Mouse (Mus musculus) left cerebral cortex, postnatal 4 days (tissue): ENCODE measurements around the gene Mapk11. TPM values are rescaled to one million over a fixed set of nuclear protein-coding genes. Genes with fewer than 3 reads are reported as not detected.

ENCODE experiments used
- DNase-seq: peaks from one replicate; pipeline ENCODE4 v3.0.0-alpha.2; 2022
- intact Hi-C: fragments of 180-260 bp; cut with DNase I; formaldehyde crosslinking; loops from one replicate; pipeline ENCODE4 v1.15.1; 2025
- total RNA-seq, 2 experiments: library from RNA; stranded (reverse); gene quantifications; 2 replicates each; pipeline ENCODE4 v1.2.3; 2021

Gene Mapk11
- 10 to 100 TPM; 34.4 to 36.6 TPM for total RNA-seq

- intact Hi-C loops, result no loop called here
- peak; percentile 65 for DNase-seq
These were observed at the start of gene Mapk11 for GRCm38 (mm10) chr15:89149271-89150040. Mapk11 (minus strand) TSS chr15:89149628.

DNA sequence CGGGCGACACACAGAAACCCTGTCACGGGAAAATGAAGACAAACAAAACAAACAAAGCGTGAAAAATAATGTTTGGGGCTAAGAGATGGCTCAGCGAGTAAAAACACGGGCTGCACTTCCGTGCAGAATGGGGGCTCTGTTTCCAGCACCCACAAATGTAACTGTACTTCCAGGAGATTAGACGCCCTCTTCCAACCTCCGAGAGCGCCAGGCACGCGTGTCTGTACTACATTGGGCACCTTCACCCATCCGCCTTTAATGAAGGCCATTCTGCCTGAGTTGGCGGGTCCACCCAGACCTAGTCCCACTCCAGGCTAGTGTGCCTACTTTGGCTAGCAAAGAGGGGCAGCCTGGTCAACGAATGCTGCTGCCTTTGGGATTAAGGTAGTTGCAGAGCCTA lies 47.6 kb upstream of the Mapk11 start:
- peak; percentile 6 for DNase-seq
- intact Hi-C loops, result no loop called here

- intact Hi-C loops, result no loop called here
- peak; percentile 97 for DNase-seq
These were observed 46.9 kb upstream of the Mapk11 start, which contains the start of gene Dennd6b for GRCm38 (mm10) chr15:89196313-89196706. Dennd6b (minus strand) TSS chr15:89196496.

GRCm38 (mm10) chr15:89195690-89196312 lies 46.4 kb upstream of the Mapk11 start:
- intact Hi-C loops, result no loop called here
- DNase-seq, result peak; percentile 94

GRCm38 (mm10) chr15:89195261-89195681 lies 45.8 kb upstream of the Mapk11 start:
- DNase-seq, result peak; percentile 16
- intact Hi-C loops, result no loop called here

DNA sequence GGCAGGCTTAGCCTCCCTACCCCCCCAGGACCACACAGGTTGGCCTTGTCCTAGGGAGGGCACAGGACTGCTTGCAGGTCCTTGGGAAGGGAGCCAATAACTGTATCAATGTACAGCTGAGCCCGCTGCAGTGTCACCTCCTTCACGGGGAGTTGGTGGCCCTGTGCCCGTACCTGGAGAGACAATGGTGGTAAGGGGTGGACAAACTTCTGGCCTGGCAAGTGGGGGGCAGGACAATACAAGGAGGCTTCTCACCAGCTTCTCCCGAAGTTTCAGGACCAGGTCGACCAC lies 35.5 kb upstream of the Mapk11 start:
- peak; percentile 77 for DNase-seq
- intact Hi-C loops, result no loop called here

GRCm38 (mm10) chr15:89184141-89184936 lies 34.9 kb upstream of the Mapk11 start:
- DNase-seq, result peak; percentile 83
- intact Hi-C loops, result no loop called here

- intact Hi-C loops, result no loop called here
- DNase-seq, result peak; percentile 64
These were observed 33.4 kb upstream of the Mapk11 start for GRCm38 (mm10) chr15:89182842-89183241.

DNA sequence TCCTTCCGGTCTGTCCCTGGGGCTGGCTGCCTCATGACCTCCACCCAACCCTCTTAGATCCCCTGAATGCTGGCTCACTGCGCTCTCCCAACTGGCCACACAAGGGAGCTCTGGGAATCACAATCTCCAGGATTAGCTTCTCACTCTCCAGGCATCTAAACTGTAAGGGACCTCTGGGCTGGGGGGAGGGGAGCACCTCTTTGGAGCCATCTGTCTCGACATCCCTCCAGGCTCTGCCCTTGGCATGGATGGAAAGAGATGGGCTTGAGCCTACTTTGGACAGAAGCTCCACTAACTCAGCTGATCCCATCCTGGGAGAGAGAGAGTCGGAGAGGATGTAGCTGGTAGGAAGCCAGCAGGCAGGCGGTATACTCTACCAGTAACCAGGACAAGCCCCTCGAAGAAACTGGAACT lies 32.9 kb upstream of the Mapk11 start:
- intact Hi-C loops, result no loop called here

GRCm38 (mm10) chr15:89181561-89182270 lies 32.3 kb upstream of the Mapk11 start:
- intact Hi-C loops, result no loop called here
- peak; percentile 21 for DNase-seq

More for the DNA sequence above, 32.9 kb upstream of the Mapk11 start:
- peak; percentile 88 for DNase-seq

GRCm38 (mm10) chr15:89180571-89181229 lies 31.3 kb upstream of the Mapk11 start, which contains the start of gene Plxnb2:
Plxnb2 (minus strand) TSS chr15:89180788.
- intact Hi-C loops, result no loop called here
- peak; percentile 92 for DNase-seq

- DNase-seq, result no peak
- intact Hi-C loops, result no loop called here
These were observed 30.7 kb upstream of the Mapk11 start for GRCm38 (mm10) chr15:89180081-89180541.

GRCm38 (mm10) chr15:89179630-89179964 lies 30.2 kb upstream of the Mapk11 start:
- intact Hi-C loops, result no loop called here

DNA sequence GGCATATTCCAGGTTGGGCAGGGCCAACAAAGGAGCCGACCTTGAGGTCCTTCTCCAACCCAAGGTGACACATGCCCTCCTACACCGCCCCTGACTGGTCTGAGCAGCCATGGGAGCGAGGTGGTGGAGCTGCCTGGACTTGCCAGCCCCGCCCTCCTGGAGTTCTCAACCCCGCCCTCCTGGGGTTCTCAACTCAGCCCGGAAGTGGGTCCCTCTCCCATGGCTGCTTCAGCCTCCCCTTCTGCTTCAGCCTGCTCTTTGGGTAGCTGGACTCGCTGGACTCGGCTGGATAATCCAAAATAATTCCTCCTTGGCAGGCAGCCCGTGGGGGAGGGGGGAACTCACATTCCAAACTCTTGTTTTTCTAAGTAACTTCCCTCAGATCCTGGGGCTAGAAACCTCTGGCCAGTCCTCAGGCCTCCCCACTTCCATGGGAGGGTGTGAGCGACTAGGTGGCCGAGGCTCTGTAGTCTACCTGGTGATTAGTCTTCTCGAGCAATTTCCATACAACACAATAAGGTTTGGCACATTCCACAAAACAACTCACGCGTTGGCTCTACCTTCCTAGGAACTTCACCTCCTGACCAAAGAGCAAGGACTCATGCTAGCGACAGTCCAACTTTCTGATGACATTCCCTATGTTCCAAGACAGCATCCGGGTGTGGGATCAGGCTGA lies 29.7 kb upstream of the Mapk11 start:
- intact Hi-C loops, result no loop called here
- DNase-seq, result peak; percentile 78

More at GRCm38 (mm10) chr15:89179630-89179964, 30.2 kb upstream of the Mapk11 start:
- DNase-seq, result no peak

- intact Hi-C loops, result no loop called here
- peak; percentile 89 for DNase-seq
These were observed 28.9 kb upstream of the Mapk11 start for GRCm38 (mm10) chr15:89178260-89178860.

- DNase-seq, result no peak
- intact Hi-C loops, result no loop called here
These were observed 28.3 kb upstream of the Mapk11 start for GRCm38 (mm10) chr15:89177576-89178259.

- intact Hi-C loops, result no loop called here
- DNase-seq, result peak; percentile 77
These were observed 27.7 kb upstream of the Mapk11 start for GRCm38 (mm10) chr15:89177121-89177520.

DNA sequence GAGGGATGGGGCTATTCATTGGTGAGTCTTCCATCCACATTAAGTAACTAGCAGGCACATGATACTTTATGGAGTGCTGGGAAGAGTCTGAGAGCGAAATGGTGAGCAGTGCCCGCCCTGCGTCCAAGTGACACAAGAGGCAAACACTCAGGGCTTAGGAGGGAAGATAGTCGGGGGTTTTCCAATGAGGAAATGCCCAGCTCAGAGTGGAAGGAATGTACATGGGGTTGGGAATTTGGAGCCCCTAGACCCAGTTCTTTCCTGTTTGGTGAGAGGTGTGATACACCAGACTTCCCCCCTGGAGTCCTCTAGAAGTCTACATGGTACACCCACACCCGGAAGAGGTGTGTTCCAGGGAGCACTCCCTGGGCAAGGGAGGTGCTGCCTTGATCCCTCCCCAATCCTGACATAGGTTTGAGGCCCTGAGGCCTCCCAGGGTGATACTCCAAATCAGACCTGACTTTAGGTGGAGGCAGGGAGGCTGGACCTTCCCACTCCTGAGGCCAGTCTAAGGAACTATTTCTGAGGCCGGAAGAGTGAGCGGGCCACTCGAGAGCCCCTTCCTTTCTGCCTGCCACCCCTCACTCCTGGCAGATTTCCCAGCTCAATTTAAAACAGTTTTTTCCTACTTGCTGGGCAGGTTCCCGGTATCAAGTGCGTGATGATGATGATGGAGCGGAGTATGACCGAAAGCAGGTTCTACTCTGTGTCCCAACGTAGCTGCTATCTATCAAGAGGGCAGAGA lies 26.2 kb upstream of the Mapk11 start:
- intact Hi-C loops, result no loop called here

More for the DNA sequence above, 26.2 kb upstream of the Mapk11 start:
- peak; percentile 6 for DNase-seq
